Mouse (Mus musculus) right cerebral cortex, postnatal 36 days (tissue): ENCODE measurements around the gene Tmem245.
"Not testable (repeated sequence)": the region's sequence is repeated elsewhere in the genome, so short reads cannot be mapped to it uniquely, and the experiment has no call there.

Source experiments
- DNase-seq, 2 experiments: peaks; one replicate each; pipeline ENCODE4 v3.0.0; 2022; ENCODE audit warnings: low spot score in 2 of 2, mixed read lengths in 1 of 2

Tmem245 gene

DNA sequence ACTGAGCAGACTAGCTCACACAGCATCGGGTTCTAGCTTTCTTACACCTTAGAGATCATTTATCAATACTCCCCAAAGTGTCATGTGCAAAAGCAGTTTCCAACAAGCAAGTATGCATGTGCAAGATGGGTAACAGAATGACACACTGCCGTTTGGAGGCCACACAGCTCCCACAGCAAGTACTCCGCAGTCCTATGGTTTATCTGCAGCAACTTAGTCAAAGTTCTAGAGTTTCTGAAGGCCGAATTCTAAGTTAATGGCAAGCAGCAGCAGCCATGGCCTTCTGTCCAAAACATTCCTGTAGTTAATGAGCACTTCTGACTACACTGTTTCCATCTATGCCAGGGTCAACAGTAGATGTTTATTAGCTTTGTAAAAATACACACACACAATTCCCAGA is 20.3 kb downstream of the Tmem245 start:
- DNase-seq, result no peak

DNA sequence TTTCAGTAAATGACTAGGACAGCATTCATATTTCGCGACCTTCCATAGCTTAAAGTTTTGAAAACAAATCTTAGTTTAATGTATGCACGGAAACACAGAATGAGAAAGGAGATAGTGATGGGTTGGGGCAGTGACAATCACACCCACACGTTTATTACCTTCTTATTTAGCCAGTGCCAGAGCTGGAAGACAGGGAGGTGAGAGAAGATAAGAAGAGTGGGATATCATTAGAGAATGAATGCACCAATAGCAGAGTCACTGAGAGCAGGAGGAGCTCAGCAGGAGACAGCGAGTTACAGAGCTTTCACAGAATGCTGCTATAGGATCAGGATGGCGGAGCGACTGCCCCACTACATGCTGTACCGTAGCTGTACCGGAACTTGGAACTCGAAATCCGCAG is 25.0 kb downstream of the Tmem245 start:
- no peak for DNase-seq

DNA sequence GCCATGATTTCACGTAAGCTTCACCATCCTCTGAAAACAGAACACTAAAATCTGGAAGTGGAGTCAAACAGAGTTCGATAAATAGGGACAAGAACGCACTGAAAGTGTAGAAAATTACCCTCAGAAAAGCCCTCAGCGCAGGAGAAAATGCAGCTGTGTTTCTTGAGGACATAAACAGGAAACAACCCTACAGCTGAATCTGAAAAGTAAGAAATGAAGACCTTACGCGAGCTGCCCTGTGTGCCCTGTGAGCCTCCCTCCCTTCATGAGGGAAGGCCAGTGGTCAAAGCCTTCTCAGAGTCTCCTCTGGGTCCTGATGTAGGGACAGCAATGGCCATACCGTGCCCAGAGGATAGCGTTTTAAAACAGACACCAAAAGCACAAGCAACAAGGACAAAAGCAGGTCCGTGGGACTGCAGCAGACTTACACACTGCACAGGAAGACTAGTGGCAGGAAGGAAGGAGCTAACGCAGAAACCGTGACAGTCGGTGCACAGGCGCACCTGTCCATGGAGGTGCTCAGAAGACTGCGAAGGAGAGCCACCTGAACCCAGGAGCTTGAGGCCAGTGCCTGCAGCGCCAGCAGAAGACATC is 31.4 kb downstream of the Tmem245 start:
- no peak for DNase-seq

DNA sequence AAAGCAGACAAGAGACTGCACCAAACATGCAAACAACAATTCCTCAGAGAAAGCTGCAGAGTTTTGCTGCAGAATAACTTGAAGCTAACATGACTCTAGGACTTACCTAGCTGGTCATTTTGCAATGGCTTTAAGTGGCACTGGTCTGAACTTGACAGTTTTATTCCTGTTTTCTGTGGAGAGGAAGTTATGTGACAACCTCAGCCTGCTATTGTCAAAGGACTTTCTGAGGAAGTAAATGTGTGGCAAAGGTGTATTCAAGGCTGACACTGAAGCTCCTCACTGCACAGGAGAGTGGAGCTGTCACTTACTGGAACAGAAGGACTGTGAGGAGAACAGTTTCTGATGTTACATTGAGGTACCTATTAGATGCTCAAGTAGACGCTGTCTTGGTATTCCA is 32.5 kb downstream of the Tmem245 start:
- DNase-seq, result no peak

DNA sequence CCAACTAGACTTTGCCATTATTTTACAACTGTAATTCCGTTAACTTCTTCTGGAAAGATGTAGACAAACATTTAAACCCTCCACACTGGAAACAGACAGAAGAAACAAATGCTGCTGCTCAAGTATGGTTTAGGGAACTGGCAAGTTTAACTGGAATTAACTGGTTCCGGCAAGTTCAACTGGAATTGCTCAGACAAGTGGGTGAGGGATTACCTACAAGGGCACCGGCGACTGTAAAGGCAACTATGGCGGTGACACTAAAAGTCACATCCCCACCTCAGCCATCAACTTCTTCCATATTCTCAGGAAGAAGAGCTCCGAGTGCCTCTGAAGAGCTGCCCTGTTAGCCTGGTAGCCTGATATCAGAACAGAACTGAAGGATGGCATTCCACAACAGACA is 32.9 kb downstream of the Tmem245 start:
- no peak for DNase-seq

DNA sequence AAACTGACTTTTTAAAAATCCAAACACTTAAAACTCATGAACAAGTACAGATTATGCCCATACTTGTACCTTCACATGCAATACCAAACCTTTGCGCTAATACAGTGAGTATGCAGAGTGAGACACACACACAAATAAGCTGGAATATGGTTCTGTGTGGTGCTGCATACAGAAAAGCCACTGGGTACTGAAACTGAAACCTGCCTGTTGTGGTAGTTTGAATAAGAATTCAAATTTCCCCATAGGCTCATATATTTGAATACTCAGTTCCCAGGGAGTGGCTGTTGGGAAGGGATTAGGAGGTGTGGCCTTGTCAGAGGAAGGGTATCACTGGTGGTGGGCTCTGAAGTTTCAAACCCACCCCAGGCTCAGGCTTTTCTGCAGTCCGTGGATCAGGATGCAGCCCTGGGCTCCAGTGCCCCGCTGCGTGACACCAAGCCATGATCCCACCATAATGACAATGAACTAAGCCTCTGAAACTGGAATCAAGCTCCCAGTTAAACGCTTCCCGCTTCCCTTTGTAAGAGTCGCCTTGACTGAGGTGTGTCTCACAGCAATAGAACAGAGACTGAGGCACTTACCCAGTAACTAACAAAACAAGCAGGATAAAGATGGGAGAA is 34.7 kb downstream of the Tmem245 start:
- no peak for DNase-seq

DNA sequence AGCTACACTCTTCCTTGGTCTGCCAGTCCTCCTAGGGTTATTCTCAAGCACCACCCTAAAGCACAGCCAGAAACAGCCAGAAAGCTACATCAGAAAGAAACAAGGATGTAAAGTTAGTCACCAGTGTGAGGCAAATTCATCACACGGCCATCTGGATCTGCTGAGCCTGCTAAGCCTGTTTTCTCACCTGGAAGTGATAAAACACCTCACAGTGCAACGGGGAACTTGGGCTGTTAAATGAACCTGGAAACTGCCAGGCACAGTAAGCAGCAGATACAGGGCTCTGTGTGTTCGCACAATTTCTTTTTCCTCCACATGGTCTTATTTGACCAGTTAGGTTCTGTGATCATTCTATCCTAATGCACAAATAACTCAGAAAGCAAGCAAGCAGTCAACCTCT is 37.7 kb downstream of the Tmem245 start:
- no peak for DNase-seq

DNA sequence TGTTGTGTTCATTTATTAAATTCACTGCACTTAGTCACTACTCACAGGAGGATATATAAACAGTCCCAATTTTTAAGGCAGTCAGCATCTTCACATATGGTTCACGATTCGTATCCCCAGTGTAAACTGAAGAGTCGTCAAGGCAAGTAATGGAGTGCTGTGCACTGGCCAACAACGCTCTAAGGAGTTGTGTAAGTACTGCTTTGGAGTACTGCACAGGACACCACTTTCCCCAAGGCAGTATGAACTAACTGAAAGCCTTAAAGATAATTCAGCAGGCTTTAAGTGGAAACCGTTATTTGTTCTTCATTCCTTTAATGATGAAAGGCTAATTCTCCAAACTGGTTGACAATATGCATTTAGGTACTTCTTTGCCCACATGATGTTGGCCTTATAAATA is 39.6 kb downstream of the Tmem245 start:
- no peak for DNase-seq

DNA sequence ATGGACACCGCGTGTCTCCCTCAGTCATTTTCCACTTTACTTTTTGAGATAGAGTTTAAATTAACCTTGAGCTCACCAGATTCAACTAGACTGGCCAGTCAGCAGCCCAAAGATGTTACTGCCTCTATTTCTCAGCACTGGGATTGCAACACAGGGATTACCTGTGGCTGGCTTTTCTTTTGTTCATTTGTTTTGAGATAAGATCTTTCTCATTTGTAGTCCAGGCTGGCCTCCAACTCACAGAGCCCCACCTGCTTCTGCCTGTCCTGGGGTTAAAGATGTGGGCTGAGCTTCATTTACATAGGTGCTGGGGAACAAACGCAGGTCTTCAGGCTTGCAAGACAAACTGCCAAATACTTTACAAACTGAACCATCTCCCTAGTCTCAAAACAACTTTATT is 40.3 kb downstream of the Tmem245 start:
- DNase-seq, result no peak

DNA sequence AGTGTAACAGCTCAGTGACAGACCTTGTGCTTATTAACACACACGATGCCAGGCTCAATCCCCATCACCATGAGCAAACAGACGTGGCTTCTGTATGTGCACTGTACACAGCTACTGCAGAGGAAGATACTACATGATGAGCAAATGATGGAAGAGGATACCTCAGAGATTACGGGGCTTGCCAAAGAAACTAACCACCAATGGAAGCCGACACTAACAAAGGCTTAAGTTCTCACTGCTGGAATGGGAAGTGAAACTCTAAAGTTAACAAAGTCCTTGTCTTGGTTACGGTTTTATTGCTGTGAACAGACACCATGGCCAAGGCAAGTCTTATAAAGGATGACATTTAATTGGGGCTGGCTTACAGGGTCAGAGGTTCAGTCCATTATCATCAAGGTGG is 41.7 kb downstream of the Tmem245 start:
- no peak for DNase-seq

DNA sequence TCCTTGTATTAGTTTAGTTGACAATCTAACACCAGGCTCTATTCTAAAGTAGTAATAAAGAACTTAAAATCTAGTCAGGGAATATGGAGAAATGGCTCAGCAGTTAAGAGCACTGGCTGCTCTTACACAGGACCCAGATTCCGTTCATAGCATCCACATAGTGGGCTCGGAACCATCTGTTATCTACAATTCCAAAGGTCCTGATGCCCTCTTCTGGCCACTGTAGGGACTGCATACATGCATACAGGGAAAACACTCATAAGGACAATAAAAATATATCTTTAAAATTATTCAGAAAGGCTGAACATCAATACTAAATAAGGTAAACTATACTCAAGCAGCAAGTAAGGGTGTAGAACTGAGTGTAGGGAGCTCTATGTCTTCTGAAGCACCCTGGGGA is 45.6 kb downstream of the Tmem245 start:
- DNase-seq, result no peak

DNA sequence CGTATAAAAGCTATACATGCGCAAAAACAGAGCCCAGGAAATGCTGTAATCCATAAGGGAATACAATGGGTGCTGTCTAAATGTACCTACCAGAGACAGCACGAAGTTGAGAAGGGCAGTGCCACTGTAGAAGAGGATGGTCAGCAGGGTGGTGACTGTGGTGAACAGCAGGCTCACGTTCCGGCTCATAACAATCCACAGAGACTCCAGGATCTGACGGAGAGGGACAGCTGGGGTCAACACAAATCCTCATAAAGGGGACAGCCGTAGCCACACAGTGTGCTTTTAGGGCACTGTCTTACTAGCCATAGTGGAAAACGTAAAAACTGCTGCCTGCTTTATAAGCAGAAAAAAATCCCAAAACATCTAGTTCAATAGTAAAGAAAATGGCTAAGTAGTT is 48.0 kb downstream of the Tmem245 start:
- DNase-seq, result no peak

DNA sequence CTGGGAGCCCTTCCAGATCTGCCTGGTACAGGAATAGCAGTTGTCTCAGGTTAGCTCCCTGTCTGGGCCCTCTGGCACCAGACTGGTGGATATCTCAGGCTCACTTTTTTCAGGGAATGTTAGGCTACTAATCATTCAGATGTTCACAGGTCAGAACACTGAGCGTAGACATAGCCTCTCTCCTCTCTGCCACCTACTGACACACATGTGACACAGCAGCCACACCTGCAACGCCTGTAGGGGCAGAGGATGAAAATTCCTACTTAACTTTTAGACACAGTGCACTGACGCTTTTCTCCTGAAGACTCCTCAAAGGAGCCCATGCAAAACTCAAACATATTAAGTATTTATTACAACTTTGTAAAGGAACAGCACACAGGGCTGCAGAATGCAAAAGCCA is 49.7 kb downstream of the Tmem245 start:
- DNase-seq, result no peak

DNA sequence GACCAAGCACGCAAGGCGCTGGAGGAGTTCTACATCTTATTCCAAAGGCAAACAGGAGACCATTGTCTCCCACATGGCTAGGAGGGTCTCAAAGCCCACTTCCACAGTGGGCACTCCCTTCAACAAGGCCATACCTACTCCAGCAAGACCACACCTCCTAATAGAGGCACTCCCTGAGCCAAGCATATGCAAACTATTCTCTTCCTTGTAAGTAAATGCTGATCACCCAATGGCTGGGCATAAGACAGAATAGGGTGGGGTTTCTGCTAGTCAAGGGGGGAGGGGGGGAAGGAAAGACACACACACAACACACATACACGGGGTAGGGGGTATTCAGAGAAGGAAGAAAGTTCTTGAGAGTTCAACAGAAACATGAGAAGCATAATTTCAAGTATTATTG is 53.0 kb downstream of the Tmem245 start:
- no peak for DNase-seq

DNA sequence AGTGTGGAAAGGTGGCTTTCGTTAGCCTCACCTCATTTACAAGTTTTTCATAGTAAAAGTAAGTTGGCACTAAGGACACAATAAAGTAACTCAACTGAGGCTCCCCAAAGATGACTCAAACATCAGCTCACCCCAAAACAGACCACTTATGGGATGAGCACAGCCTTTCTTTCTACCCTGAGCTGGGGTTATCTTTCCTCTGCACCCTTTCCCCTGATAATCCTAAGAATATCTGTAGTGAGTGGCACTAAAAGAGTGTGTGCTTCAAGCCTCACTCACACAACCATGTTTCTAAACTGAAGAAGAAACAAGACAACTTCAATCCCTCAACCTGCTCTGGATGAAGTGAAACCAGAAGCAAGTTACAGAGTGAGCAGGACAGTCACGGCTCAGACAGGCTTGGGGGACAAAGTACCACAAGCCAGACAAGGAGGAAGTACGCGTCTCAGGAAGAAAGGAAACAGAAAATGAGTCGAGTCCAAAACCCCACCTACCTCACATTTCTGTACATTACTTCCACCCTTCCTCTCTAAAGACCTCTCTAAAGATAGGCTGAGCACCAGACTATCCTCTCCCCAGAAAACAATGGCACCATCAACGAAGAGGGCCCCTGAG is 54.6 kb downstream of the Tmem245 start:
- DNase-seq, result no peak

DNA sequence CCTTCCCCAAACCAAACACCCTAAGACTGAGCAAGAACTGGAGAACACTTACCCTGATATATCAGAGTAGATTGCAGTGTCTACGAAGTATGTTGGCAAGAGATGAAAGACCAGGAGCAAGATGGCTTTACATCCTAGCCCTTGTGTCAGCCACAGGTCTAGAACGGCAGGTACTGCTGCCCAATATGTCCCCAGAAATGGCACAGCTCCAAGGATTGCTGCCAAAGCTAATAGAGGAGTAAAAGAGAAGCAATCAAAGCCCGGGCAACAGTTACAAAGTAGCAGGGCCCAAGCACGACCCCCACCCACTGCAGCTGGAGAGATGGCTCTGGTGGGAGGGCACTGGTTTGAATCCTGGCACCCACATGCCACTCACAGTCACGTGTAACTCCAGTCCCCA is 58.8 kb downstream of the Tmem245 start:
- no peak for DNase-seq

DNA sequence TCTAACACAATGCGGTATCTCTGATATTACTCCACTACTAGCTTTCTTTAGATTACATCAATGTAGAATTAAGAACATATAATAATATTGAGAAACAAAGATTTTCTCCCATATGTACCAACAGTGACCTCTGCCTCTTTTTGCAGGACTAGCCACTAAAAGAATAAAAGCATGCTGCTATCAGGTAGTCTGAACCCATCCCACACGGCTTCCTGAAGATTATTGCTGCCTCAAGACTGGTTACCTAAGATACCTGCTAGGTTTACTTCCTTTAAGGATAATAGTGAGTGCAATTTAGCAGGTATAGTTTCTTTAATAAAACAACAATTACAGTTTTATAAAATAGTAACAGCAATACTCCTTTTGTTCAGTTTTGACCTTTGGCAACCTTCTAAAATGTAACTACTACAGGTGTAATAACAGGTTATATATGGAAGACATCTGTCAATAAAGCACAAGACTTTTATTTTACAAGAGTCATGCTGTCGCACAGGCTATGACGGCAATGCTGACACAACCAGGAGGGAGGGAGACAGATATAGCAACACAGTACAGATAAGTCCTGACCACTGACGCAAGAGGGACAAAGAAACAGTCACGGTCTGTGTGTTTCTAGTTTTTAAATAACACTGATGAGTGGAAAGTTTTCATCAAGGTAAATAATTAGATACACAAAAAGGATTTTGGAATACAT is 60.8 kb downstream of the Tmem245 start:
- no peak for DNase-seq

DNA sequence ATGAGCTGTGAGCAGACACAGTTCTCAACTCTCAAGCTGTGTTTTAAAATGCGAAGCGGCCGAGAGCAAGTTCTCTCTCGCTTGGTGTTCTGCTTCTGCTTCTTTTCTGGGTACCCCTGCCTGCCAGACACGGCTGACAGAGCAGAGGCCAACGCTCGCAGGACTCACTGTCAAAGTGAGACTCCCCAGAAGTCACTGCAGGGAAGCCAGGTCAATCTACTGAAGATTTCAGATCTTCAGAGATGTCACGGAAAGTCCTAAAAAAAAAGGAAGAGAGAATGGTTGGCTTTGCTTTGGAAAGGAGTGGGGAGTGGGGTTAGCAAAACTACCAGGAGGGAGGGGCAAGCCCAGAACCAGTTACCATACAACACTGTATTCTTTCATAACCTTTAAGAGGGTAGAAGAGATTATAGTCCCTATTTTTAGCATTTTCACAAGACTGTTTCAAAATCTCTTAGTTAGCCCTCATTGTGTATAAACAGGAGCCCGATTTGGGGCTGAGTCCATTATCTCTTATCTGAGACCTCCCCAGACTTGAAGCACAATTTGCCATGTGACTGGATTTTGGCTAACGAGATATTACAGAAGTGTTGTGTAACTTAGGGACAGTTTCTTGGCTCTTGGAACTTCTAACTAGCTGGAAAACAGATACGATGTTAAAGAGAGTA is 67.1 kb downstream of the Tmem245 start:
- no peak for DNase-seq

DNA sequence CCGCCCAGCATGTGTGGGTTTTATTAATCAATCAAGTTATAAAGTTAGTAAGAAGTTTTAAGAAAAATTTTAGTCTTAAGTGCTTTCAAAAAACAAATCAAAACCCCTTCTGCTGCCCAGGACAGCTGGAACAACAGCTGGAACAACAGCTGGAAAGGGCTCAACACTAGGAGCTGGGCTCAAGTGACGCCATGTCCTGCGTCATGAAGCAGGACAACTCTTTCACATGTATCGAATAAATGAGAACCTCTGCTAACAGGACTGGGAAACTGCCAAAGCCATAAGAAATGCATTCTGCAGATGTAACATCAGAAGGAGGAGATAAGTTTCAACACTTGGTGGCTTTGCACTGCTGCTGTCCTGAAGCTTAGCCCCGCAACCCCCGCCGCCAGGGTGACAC is 68.3 kb downstream of the Tmem245 start:
- DNase-seq, result no peak

DNA sequence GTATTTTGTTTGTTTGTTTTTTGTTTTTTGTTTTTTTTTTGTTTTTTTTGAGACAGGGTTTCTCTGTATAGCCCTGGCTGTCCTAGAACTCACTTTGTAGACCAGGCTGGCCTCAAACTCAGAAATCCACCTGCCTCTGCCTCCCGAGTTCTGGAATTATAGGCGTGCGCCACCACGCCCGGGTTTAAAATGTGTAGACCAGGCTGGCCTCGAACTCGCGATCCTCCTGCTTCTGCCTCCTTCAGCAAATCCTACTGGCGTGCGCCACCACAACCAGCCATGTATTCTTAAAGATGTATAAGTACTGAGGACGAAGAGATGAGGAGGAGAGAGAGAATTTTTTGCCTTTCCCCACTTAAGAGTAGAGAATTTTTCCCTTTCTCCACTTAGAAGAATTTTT is 76.7 kb downstream of the Tmem245 start:
- not testable (repeated sequence) for DNase-seq

DNA sequence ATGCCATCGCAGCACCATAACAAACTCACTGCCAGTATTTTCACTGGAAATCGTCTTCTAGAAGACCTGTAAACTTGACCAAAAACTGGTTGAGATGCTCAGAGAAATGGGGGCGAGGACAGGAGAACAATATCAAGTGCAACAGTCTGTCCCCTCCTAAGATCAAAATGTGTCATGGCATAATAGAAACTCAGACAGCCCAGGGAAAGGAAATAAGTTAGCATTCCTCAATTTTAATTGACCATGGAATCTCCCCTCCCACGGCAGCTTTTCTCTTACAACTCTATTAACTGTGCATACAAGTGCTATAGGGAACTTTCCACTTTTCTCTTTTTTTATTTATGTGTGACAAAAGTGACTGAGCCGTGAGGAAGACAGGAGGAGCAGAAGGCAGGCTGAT is 79.5 kb downstream of the Tmem245 start:
- no peak for DNase-seq

DNA sequence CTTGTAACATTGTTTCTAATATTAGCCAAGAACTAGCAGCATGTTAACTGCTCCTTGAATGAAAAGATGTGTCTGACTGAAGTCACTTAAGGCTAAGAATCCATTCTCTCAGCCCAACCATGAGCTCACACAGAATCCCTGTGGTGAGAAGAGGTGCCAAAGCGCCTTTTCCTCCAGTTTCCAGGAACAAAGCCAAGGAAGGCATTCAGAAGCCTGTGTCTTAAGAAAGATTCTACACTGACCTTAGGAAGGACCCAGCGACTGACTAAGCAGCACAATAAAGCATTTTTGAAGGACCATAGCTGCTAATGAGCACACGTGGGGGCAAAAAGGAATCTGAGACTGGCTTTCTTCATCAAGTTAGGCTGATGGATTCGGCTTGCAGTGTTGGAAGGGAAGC is 81.3 kb downstream of the Tmem245 start:
- DNase-seq, result no peak
